Mouse (Mus musculus): ENCODE measurements around the gene Clip3. TPM values are rescaled to one million over a fixed set of nuclear protein-coding genes. Genes with fewer than 3 reads are reported as not detected.
A peak's percentile ranks its signal among the peaks of the same experiment; 100 is the strongest.

Clip3 gene
- total RNA-seq, 1 experiment from 2014 or later: 29.5 TPM

- peak; percentile 63 for DNase-seq
These were observed 3.6 kb downstream of the Clip3 start for GRCm38 (mm10) chr7:30295103-30295502.

GRCm38 (mm10) chr7:30296816-30297215, 5.3 kb downstream of the Clip3 start:
- DNase-seq: no peak

GRCm38 (mm10) chr7:30297266-30297665, 5.7 kb downstream of the Clip3 start:
- DNase-seq: no peak

DNA sequence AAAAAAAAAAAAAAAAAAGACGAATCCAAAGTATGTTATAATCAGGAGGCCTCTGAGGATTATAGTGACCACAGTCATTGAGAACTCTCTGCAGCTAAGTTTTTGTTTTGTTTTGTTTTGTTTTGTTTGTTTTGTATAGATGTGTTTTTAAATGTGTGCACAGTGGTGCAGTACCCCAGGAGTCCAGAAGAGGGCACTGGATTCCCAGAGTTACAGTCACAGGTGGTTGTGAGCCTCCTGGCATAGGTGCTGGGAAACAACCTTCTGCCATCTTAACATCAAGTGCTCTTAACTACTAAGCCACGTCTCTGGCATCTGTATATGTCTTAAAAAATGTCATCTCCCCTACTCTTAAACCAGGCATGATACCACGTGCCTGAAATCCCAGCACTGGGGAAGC, 9.4 kb downstream of the Clip3 start:
- peak; percentile 29 for DNase-seq

- DNase-seq: no peak
These were observed 14.7 kb downstream of the Clip3 start for GRCm38 (mm10) chr7:30306083-30306779.

DNA sequence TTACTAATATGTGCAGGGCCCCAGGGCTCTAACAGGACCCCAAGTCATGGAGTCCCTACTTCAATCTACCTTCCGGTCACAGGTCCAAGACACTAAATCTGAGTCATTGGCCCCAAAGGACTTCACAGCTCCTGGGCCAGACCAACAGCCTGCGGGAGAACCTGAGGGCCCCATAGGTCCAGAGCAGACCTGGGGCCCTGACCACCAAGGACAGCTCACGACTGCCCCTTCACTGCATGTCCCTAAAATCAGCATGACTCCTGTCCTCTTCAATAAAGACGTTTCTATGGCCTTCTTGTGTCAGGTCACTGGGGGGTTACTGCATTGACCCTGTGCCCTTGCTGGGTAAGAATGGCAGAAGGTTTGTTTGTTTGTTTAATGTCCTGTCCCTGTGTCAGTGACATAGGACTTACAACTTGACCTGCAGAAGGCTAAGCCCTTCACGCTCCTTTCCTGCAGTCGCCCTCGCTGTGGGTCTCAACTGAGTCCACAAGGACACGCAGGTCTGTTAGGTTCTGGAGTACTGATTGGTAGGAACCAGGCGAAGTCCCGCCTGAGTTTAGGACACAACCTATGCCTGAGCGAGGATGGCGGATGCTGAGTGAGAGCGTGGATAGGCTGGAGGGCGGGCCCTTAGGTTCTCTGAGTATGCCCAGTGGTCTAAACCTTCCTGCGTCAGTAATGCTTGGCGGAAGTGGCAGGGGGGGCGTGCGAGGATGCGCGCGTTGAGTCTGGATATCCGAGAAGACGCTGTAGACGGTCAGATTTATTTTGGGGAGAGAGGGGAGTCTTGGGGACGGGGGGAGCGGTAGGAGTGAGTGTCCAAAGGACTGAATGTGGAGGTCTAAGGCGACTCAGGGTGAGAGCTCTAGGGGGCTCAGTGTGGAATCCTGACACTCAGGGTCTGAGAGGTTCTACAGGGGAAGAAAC, 16.8 kb downstream of the Clip3 start, which contains the start of gene Alkbh6:
Gene Alkbh6 (plus strand): TSS at position 642 of the 930 bp plus-strand sequence.
- DNase-seq: peak; percentile 91

- DNase-seq: no peak
These were observed 18.0 kb downstream of the Clip3 start for GRCm38 (mm10) chr7:30309395-30310129.

- DNase-seq: no peak
These were observed 18.6 kb downstream of the Clip3 start for GRCm38 (mm10) chr7:30310136-30310535.

DNA sequence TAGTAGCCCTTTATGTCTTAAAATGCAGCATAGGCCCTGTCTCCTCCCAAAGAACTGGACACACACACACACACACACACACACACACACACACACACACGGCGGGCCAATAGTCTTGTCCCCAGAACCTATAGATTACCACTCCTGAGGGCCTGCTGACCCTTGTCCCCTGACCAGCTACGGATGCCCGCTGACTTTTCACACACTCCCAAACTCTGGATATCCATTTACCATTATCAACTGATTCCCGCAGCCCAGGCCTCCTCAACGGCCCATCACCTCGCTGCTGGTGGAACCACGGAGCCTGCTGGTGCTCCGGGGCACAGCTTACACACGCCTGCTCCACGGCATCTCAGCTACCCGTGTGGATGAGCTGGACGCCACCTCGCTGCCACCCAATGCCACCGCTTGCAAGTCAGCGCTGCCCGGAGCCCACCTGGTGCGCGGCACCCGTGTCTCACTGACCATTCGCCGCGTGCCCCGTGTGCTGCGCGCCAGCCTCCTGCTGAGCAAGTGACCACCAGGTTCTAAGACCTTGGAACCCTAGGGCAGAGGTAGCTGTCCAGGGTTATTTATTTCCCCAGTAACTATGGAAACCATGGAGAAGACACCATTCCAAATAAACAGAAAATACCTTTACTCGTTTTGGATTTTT, 22.3 kb downstream of the Clip3 start:
- DNase-seq: no peak

DNA sequence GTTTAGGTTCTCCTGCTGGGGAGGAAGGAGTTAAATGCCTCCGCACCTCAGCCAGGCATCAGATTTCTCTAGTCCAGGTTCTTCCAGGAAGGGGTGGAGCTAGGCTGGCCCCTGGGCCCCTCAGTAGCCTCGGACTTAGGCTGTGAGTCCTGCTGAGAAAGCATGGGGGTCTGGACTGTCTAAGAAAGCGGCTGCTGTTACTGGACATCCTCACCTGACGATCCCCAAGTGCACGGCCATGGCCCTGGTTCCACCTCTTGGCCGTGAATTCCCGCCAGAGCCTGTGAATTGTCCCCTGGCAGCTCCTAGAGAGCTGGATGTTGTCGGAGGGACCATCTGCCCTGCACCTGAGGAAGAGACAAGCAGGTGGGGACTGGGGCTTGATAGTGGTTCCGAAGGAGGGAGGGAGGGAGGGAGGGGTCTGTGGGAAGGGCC, 23.2 kb downstream of the Clip3 start, which contains the start of gene Syne4:
Gene Syne4 (plus strand): TSS at position 87 of the 435 bp plus-strand sequence.
- DNase-seq: no peak

GRCm38 (mm10) chr7:30315559-30316529, 24.3 kb downstream of the Clip3 start:
- no peak for DNase-seq

- DNase-seq: no peak
These were observed 26.6 kb downstream of the Clip3 start for GRCm38 (mm10) chr7:30318142-30318541.

- no peak for DNase-seq
These were observed 29.4 kb downstream of the Clip3 start for GRCm38 (mm10) chr7:30320946-30321345.

GRCm38 (mm10) chr7:30321539-30322284, 30.2 kb downstream of the Clip3 start, which contains the start of gene E130208F15Rik:
E130208F15Rik (plus strand) TSS chr7:30321740.
- peak; percentile 71 for DNase-seq

GRCm38 (mm10) chr7:30322285-30322667, 30.7 kb downstream of the Clip3 start:
- peak; percentile 96 for DNase-seq

GRCm38 (mm10) chr7:30322865-30323264, 31.3 kb downstream of the Clip3 start:
- no peak for DNase-seq

DNA sequence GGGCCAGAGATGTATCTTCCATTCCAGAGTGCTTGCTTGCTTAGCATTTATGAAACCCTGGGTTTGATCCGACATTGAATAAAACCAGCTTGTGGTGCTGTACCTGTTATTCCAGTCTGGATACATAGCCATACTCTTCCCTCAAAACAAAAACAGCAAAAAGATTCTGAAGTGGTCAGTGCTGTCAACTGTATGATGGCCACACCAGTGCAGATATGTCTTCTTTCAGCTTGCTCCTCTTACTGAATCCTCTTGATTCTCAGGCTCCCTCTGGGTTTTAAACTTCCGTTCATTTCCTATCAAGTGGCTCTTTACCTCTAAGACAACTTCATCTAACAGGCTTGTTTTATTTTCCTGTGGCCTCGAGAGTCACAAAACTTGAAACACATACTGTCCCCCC, 32.3 kb downstream of the Clip3 start, which contains the start of gene Sdhaf1:
Gene Sdhaf1 (minus strand): TSS at position 101 of the 400 bp plus-strand sequence.
- DNase-seq: no peak

DNA sequence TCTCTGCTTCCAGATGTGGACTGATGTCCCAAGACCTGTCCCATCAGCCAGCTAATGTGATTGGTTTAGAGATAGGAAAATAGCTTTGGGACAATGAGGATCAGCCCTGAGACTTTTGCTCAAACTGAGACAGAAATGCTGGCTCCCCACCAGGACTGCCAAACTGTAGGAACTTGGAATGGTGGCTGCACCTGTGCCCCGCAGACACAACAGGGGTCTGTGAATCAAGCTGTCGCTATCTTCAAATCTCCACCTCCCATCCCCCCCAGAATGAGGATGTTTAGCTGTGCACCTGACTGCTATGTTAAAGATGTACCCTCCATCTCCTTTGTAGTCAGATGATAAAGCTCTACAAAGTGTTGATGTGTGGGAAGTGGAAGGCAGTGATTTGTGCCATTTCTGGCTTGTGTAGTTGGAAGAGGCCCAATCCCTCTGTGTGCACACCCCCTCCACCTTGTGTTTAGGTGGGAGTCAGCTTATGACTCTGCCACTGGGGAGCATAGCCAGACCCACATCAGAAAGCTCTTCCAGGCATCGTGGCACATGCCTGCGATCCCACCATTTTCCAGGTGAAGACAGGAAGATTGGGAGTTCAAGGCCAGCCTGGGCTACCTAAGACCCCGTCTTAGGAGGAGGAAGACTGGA, 32.9 kb downstream of the Clip3 start:
- DNase-seq: no peak

GRCm38 (mm10) chr7:30325364-30325763, 33.8 kb downstream of the Clip3 start:
- no peak for DNase-seq
